Mouse (Mus musculus) skeletal muscle tissue, adult 2 months (tissue): ENCODE measurements around the gene Zfp280b.
"Not testable (repeated sequence)": the region's sequence is repeated elsewhere in the genome, so short reads cannot be mapped to it uniquely, and the experiment has no call there.

Experiments
- DNase-seq: peaks from one replicate; pipeline ENCODE4 v3.0.0-alpha.2; 2012; ENCODE audit warnings: low read depth, low spot score

Zfp280b gene

DNA sequence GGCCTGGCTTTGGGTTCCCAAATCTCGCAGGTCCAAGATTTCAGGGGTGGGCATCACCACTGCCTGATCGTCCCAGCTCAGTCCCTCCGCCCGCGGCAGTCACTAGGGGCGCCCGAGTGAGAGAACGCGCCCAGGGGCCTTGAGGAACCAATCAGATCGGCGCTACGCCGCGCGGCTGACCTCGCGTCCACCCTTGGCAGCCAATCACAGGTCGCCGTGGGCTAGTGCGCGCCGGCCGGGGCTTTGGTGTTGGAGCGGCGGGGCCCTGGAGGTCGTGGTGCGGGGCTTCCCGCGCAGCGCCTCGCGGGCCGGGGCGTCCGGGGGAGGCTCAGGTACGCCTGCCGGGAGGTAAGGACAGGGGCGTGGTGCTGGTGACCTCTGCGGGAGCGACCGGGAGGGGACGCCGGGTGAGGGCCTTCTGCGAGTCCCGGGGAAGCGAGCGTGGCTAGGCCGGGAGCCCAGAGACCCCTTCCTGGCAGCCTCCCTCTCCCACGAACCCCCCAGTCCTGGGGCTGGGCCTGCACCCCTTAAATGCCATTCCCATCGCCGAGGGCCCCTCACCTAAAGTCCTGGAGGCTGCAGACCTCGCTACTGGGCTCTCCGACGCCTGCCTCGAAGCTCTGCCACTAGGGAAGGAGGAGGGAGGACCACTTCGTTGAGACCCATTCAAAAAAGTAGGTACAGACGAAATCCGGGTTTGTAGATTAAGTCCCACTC lies at the start of gene Zfp280b:
Zfp280b (plus strand) TSS at position 249 of the 717 bp plus-strand sequence.
- DNase-seq: peak; percentile 91

DNA sequence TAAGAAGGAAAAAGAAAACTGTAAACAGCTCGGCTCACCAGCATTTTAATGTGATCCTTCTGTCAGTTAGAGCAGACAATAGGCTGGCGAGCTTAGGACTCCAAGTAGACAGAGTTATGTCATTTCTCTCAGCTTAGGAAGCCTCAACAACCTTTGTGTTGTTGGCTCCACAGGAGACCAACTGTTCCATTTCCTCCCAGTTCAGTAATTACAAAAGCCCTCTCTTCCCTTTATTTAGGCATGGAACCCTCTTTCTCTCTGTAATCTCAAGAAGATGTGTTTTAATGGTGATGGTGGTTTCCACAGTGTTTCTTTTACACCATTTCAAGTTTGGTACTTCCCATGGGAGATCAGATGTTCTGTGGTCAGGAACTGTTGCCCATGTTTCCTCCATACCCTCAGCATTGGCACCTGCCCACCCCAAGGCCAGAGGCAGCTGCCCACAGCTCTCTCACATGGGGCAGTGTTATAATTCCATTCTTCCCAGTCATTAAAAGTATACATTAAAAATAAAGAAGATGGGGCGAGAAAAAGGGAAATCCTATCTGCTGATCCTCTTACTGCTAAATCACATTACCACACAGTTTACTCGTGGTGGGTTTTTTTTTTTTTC lies 41.9 kb upstream of the Zfp280b start:
- no peak for DNase-seq

DNA sequence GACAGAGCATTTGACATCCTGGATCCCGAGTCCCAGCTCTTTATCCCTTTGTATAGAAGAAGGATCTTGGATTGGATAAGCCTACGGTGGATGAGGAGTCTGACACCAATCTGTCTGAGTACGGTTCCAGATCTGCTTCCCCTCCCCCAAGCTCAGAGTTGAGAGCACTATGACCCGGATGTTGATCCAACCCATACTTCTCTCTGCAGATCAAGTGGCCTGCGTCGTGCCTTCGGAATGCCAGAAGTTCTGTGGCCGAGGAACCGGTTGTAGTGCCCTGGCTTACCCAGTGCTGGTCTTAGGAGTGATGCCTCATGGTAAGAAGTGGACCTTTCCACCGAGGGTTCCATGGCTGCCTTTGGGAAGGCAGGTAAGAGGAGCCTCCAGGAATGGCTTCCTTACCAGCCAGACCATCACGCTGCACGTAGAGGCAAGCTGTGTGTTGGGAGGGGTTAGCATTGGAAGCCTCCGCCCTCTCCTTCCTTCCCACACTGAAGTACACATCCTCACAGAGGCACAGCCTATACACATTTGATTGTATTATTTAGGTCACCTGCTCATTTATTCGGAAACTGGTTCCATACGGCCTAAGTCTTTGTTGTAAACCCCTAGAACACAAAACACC lies 38.7 kb upstream of the Zfp280b start:
- no peak for DNase-seq

DNA sequence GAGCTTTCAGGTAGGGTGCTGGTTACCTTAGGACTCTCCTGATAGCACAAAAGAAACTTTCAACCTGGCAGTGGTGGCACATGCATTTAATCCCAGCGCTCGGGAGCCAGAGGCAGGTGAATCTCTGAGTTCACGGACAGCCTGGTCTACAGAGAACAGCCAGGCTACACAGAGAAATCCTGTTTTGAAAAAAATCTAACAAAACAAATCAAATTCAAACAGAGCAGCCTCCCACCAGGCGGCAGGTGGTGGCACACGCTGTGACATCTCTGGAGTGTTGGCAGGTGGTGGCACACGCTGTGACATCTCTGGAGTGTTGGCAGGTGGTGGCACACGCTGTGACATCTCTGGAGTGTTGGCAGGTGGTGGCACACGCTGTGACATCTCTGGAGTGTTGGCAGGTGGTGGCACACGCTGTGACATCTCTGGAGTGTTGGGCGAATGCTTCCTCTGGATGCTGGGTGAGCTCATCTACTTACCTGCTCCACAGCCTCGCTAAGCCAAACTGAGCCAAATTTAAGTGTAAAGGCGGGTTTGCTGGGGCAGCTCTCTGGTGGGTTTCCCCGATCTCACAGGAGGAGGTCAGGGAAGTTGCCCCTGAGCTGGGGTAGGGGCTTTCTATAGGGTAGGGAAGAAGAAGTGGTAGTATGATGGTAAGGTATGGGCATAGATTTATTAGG lies 37.8 kb upstream of the Zfp280b start:
- not testable (repeated sequence) for DNase-seq

DNA sequence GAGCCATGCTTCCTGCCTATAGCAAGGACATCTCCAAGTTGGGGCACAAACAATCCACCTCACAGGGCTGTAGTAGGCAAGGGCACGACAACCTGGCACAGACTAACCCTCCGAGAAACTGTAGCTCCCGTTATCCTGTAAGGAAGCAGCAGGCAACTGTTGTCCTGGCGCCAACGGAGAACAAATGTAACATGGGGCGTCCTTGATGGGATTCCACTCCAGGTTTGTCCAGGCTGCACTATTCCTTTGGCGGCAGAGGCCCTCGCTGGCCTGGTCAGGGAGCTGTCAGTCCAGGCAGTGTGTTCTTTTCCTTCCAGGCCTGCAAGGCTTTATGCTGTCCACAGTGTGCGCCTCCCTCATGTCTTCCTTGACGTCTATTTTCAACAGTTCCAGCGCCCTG lies 37.0 kb upstream of the Zfp280b start:
- DNase-seq: no peak

DNA sequence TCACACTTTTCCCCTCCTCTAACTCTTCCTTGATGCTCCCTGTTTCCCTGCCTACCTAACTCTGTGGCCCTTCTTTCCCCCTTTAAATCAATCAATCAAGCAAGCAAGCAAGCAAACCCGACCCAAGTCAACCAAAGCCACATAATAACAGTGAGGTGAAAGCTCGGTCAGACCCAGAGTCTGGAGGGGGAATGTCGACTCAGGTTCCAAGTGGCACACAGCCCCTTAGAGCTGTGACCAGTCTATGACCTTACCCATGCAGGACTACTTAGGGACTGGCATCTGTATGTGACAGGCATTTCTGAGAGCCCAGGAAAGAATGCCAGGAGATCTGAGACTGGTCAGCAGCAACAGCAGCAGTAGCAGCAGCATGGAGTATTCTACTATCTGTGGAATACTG lies 36.1 kb upstream of the Zfp280b start:
- DNase-seq: no peak

DNA sequence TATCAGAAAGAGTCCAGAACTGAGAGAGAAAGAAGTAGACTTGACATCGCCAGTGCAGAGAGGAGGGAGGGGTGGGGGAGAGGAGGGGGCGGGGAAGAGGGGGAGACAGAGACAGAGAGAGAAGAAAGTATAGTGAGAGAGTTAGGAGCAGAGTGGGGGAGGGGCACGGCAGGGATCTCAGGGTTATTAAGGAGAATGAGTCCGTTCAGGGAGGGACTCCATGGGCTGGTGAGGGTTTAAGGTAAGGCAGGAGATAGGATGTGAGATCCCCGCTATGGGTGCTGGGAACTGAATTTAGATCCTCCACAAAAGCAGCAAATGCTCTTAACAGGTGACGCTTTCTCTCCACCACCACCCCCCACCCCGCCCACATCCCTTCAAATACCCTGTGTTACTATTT lies 31.3 kb upstream of the Zfp280b start:
- no peak for DNase-seq

DNA sequence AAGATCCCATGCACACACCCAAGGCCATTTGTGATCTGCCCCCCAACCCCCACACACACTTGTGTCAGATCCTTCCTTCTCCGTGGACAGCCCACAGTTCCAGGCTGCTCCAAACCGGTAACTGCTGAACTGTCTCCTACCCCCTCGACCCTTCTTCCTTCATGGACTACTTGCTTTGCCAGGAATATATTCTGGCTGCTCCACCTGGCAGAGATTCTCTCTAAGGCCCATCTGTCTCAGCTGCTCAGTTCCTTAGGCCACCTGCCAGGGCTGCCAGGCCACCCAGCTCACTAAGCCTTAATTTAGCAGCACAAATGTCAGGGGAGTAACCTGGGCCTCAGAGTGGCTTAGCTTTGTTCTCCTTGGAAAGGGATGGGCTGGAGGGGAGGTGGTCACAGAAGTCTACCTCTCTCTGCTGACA lies 30.3 kb upstream of the Zfp280b start:
- DNase-seq: peak; percentile 78

DNA sequence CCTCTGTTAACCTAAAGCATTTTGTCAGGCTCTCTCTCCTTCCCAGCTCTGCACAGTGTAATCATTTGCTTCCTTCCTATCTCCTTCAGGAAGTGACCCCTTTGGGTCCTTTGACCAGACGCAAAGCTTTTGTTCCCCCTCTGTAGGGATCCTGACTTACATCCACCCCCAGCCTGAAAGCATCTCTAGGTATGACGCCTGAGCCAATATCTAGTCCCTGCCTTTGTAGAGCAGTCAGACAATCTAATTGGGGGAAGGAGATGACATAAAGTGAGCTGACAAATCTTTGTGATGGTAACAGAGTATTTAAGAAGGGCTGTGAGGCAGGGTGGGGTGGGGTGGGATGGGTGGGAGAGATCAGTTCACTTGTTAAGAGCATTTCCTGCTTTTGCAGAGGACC lies 29.8 kb upstream of the Zfp280b start:
- no peak for DNase-seq

DNA sequence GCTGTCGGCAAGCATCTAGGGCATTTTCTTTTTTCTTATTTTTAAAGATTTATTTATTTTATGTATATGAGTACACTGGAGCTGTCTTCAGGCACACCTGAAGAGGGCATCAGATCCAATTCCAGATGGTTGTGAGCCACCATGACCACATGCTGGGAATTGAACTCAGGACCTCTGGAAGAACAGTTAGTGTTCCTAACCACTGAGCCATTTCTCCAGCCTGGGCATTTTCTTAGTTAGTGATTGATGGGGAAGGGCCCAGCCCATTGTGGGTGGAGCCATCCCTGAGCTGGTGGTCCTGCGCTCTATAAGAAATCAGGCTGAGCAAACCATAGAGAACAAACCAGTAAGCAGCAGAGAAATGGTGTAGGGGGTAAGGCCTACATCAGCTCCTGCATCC lies 29.2 kb upstream of the Zfp280b start:
- DNase-seq: no peak

DNA sequence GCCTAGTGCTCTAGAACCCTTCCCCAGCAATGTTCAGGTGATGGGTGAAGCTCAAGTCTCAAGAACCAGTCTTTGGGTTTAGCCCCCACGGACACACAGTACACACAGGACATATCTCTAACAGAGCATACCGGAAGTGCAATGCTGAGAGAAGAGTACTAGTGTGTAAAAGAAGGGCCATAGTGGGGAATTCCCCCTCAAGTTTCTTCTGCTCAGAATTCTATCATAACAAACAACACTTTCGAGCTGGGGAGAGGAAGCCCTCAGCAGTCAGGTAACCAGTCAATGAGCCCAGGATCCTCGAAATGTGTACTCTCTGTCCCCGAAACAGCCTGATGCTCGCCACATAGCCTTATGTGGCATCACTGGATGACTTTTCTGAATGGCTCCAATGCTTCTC lies 26.1 kb upstream of the Zfp280b start:
- DNase-seq: no peak

DNA sequence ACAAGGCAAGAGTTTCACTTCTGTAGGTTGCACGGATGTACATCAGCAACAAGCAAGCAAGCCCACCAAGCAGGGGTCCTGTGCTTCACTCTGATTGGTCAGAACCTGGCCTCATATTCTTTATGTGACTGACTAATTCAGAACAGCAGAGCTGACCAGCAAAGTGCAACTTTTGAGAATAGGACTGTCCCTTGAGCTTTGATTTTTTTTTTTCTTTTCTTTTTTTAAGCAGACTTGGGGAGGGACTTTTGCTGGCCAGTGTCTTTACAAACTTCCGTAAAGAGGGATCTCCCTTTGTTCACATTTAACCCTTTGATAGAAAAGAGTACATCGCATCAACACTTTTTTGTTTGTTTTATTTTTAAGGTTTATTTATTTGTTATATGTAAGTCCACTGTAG lies 22.6 kb upstream of the Zfp280b start:
- no peak for DNase-seq

DNA sequence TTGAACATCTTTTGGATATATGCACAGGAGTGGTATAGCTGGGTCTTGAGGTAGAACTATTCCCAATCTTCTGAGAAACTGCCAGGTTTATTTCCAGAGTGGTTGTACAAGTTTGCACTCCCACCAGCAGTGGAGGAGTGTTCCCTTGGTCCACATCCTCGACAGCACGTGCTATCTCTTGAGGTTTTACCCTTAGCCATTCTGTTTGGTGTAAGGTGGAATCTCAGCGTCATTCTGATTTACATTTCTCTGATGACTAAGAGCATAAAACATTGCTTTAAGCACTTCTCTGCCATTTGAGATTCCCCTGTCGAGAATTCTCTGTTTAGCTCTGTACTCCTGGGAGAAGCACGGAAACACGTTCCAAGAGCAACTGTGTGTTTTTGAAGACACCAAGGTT lies 19.5 kb upstream of the Zfp280b start:
- DNase-seq: no peak

DNA sequence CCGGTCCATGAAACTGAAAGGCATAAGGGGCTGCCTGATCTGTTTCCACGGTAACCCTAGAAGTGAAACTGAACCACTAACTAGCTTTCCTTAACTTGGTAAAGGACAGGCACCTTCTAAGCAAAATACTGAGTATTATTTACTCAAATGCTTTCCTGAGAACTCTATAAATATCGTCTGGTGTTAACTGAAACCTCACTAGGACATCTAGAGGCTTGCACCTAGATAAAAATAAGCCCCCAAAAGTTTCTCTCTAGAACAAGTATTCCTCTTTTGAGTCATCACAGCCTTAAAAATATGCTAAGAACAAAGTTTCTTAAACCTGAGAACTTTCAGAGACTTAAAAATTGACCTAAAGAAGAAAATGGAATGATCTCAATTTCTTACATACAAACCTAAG lies 15.6 kb upstream of the Zfp280b start:
- DNase-seq: no peak

DNA sequence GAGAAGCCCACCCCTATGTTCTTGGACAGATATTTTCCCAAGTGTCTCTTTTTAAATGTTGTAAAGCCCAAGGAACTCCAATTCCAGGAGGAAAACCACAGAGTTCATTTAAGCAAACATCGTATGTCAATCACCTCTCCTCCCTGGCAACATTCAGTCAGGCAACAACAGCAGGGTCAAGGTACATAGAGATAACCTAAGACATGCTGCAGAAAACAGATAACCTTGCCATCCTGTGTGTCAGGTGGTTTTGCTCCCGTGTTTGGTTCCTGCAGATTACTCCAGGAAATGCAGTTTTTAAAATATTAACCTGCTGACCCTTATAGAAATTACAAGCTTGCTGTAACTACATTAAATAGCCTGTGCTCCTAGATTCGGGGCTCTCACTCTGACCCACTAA lies 10.7 kb upstream of the Zfp280b start:
- DNase-seq: no peak

DNA sequence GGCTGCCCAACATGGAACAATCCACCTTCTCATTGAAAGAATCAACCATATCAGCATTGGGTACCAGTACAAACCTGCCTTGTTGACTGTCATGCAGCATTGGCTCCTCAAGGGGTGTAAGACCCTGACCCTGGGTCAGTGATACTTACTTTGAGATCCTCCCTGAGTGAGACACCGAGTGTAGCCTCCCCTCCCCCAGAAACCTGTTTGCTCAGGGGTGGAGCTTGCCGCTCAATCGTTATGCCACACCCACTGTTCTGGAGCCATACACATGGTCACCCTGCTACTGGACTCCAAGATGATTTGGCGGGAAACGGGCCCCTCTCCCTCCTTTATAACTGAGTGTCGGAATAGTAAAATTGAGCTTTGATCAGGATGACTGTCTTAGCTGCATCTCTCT lies 8.5 kb upstream of the Zfp280b start:
- DNase-seq: no peak

DNA sequence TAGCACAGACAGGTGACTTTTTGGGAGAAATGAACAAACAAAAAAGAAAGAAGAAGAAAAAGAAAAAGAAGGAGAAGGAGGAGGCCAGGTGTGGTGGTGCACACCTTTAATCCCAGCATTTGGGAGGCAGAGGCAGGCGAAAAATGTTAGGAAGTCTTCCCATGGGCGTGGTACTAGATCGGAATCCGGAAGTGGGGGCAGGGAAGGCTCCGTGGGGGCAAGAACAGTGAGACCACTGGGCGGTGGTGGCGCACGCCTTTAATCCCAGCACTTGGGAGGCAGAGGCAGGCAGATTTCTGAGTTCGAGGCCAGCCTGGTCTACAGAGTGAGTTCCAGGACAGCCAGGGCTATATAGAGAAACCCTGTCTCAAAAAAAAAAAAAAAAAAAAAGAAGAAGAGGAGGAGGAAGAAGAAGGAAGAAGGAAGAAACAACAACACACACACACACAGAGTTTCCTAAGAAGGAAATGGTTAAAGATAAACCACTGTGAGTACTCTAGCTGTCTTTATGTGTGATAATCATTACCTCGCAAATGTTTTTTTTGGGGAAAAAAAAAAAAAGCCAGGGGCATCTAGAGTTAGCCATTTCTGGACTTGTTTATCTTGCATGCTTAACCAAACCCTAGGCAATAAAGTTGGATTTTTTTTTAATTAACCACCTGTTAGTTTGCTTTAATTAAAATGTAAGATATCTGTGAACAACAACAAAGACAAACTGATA lies 6.8 kb upstream of the Zfp280b start:
- no peak for DNase-seq

DNA sequence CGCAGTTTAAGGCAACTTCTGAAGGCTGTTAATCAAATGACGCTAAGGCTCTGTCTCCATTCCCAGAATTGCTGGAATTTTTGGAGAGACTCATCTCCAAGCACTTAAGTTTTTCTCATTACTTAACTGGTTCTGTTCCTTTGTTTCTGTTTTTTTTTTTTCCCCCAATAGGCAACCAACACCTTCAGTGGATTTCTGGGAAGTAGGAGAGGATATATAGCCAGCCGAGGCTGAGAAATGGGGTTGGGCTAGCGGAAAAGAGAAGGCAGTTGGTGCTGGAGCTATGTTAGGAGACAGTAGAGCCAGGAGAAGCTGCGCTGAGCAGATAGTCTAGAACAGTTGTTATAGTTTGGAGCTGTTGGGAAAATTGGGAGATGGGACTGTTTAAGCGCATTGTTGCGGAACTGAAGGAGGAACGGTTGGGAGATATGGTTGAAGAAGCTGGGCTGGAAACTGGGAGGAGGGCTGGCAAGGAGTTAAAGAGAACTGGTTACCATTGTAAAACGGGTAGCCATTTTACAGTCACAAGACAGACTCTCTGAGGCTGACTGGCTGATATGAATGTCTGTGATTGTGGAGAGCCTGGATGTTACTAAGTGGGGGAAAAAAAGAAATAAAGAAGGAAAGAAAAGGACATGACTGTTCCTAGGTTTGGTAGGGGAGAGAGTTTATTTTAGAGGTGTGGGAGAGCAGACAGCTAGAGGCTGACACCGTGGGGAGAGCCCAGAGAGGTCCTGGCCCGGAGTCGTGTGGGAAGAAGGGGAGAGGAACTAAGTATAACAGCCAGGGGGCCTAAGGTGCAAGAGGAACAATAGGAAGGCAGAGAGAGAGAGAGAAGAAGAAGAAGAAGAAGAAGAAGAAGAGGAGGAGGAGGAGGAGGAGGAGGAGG lies 5.1 kb upstream of the Zfp280b start:
- DNase-seq: no peak

DNA sequence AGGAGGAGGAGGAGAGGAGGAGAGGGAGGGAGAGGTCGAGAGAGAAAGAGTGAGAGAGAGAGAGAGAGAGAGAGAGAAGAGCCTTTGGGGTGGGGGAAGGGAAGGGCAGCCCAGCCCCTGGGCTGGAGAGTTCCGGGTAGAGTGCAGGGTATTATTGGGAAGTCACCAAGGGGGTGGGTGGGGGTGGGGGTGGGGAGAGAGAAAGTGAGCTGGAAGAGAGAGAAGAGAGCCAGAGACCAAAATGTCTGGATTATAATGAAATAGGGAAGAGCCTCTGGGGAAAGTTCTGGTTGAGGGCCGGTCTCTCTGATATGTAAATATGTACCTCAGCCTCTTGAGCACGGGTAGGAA lies 4.5 kb upstream of the Zfp280b start:
- no peak for DNase-seq

DNA sequence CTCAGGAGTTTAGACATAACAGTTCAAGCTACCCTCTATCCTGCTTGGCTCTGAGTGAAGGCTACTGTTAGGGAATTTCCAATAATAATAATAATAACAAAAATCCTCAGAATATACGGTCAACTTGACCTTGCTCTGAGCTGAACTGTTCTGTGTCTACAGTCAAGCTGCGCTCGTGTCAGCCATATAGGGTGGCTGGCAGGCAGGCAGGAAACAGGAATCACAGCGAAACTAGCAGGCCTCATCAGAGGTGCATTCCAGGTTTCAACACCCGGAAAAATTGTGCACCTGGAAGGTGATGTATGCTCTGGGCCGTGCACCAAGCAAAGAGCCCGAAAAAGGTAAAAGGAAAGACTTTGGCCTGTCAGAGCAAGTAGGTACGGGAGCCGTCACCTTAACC lies 4.1 kb upstream of the Zfp280b start:
- no peak for DNase-seq

DNA sequence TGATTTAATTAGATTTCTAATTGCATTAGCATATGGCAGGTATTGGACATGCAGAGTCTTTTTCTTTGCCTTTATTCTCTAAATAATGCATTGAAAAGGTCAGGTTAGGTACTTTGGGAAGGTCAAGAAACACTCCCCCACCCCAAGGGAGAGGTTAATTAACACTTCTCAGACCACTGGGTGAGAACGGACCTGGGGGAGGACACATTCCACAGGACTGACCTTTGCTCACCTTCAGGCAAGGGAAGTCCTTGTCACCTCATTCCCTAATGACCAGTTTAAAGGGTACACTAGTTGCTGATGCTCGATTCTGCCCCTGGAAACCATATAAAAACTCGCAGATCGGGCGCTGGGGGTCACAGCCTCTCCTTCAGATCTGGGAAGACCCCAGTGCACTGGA lies 3.2 kb upstream of the Zfp280b start:
- DNase-seq: no peak
